Mouse (Mus musculus) liver, postnatal 0 days (tissue): ENCODE measurements around the gene Syn3.

Experiments used
- CTCF ChIP-seq: sonication (generic); IDR thresholded peaks from 2 replicates; pipeline ENCODE4 v1.5.1; 2016; ENCODE audit warnings: antibody characterized with exemption, low read depth
- EP300 ChIP-seq: IDR thresholded peaks from 2 replicates; pipeline ENCODE4 v1.6.1; 2016; ENCODE audit warnings: antibody characterized with exemption, low read depth, mild to moderate bottlenecking

- TF ChIP-seq CTCF: no peak
- no peak for TF ChIP-seq EP300
Measured at GRCm38 (mm10) chr10:86359699-86360098, 139.0 kb downstream of the Syn3 start.
